Mouse (Mus musculus) forebrain, embryonic 13.5 days (tissue): ENCODE data around the gene Tead1. TPM values are rescaled to one million over a fixed set of nuclear protein-coding genes. Genes with fewer than 3 reads are reported as not detected.
A peak's percentile ranks its signal among the peaks of the same experiment; 100 is the strongest.

Source experiments
- ATAC-seq: fragments of 200-750 bp; cut with Nextera tagmentation; 2 replicates; pipeline ENCODE4 v1.8.0; 2017
- H3K27ac ChIP-seq: fragments of 300-500 bp; sonication (generic); 2 replicates; pipeline ENCODE4 v1.5.1; 2015; ENCODE audit warnings: inconsistent platforms, mild to moderate bottlenecking, moderate library complexity
- H3K27me3 ChIP-seq: fragments of 300-500 bp; sonication (generic); 2 replicates; pipeline ENCODE4 v1.6.1; 2015; ENCODE audit warnings: mild to moderate bottlenecking, inconsistent platforms
- H3K36me3 ChIP-seq: fragments of 300-500 bp; sonication (generic); 2 replicates; pipeline ENCODE4 v1.6.1; 2015; ENCODE audit warnings: mild to moderate bottlenecking, inconsistent platforms; ENCODE audit not compliant: poor library complexity, severe bottlenecking
- H3K4me1 ChIP-seq: fragments of 300-500 bp; sonication (generic); 2 replicates; pipeline ENCODE4 v1.6.1; 2015; ENCODE audit warnings: inconsistent platforms
- H3K4me2 ChIP-seq: fragments of 300-500 bp; sonication (generic); 2 replicates; pipeline ENCODE4 v1.6.1; 2015; ENCODE audit warnings: inconsistent platforms, mild to moderate bottlenecking, moderate library complexity
- H3K4me3 ChIP-seq: fragments of 300-500 bp; sonication (generic); 2 replicates; pipeline ENCODE4 v1.5.1; 2015; ENCODE audit warnings: mild to moderate bottlenecking, inconsistent platforms
- H3K9ac ChIP-seq: fragments of 300-500 bp; sonication (generic); 2 replicates; pipeline ENCODE4 v1.6.1; 2015; ENCODE audit warnings: mild to moderate bottlenecking, inconsistent platforms
- H3K9me3 ChIP-seq: fragments of 300-500 bp; sonication (generic); replicated peaks from 2 replicates; pipeline ENCODE4 v1.6.1; 2016; ENCODE audit warnings: inconsistent platforms
- WGBS: fragments of 180-500 bp; shearing (Covaris S2); methylation state at CpG from one replicate; pipeline ENCODE4 v1.1.7; 2015; 5-methylcytosine and 5-hydroxymethylcytosine counted together
- polyA plus RNA-seq: library from polyadenylated mRNA; unstranded; fragments of >200 nt; fragmentation: Nextera tagmentation; extraction: Ambion mirVana; gene quantifications from 2 replicates; pipeline ENCODE4 v1.2.1, GENCODE M21; 2015

Gene Tead1
- polyA plus RNA-seq, 1 experiment from 2014 or later = 22.0 TPM

GRCm38 (mm10) chr7:112743621-112744395 lies 64.7 kb downstream of the Tead1 start:
- ATAC-seq = peak; percentile 76
- WGBS = 3% methylated on average over 11 of the region's 11 CpGs
- Histone ChIP-seq H3K27me3 (no peaks in the 10 kb centered on the region), H3K27ac (peak overlapping the region; percentile 75; the same call in 1 of the 2 replicates), H3K36me3 (0 out of 2 replicates have a peak, but pooled peaks cover 3% of the 10 kb centered on the region), H3K4me3 (no peak overlapping the region), H3K4me1 (peaks cover 67% of the 10 kb centered on the region), H3K9me3 (no peaks in the 10 kb centered on the region), H3K4me2 (peak overlapping the region; percentile 39), H3K9ac (peak overlapping the region; percentile 22; the same call in 1 of the 2 replicates)

DNA sequence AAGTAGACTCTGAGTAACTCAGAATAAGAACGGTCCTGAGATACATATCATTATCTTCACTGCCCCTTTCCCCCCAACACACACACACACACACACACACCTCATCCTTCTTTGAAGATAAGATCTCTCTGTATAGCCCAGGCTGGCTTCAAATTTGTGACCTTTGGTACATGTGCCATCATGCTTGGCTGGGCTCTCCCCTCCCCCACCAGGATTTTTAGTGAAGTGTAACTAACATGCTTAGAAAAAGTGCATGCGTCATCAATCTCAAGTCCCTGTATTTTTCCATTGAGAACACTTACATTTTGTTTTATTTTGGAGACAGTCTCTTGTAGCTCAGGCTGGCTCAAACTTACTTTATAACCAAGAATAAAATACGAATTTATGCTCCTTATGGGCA lies 68.1 kb downstream of the Tead1 start:
- H3K27ac ChIP-seq = no peak overlapping the region
- H3K9me3 ChIP-seq = no peaks in the 10 kb centered on the region
- 0 out of 2 replicates have a peak, but pooled peaks cover 3% of the 10 kb centered on the region for H3K36me3 ChIP-seq
- H3K27me3 ChIP-seq = no peaks in the 10 kb centered on the region
- WGBS = 66% methylated on average over 3 of the region's 3 CpGs
- no peak for ATAC-seq
- peaks cover 40% of the 10 kb centered on the region for H3K4me1 ChIP-seq
- H3K9ac ChIP-seq = no peak overlapping the region
- H3K4me2 ChIP-seq = no peak overlapping the region
- H3K4me3 ChIP-seq = no peak overlapping the region

DNA sequence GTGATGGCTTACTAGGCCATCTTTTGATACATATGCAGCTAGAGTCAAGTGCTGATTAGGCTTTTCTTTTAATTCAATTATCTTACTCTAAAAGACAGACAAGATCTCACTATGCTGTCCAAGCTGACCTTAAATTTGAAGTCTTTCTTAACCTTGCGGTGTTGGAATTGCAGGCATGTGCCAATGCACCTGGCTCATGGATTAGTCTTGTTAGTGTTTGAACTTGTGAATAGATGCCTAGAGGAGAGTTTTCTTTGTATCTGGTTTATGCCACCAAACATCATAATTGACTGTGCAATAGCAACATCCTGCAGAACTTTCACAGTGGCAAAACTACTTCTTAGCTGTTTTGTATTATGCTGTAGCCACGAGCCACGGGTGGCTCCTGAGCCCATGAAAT lies 68.7 kb downstream of the Tead1 start:
- Histone ChIP-seq H3K4me3 (no peak overlapping the region), H3K36me3 (0 out of 2 replicates have a peak, but pooled peaks cover 3% of the 10 kb centered on the region), H3K27me3 (no peaks in the 10 kb centered on the region), H3K9me3 (no peaks in the 10 kb centered on the region), H3K27ac (no peak overlapping the region), H3K9ac (no peak overlapping the region), H3K4me1 (peaks cover 41% of the 10 kb centered on the region), H3K4me2 (no peak overlapping the region)
- WGBS = 75% methylated on average over 3 of the region's 3 CpGs
- no peak for ATAC-seq

DNA sequence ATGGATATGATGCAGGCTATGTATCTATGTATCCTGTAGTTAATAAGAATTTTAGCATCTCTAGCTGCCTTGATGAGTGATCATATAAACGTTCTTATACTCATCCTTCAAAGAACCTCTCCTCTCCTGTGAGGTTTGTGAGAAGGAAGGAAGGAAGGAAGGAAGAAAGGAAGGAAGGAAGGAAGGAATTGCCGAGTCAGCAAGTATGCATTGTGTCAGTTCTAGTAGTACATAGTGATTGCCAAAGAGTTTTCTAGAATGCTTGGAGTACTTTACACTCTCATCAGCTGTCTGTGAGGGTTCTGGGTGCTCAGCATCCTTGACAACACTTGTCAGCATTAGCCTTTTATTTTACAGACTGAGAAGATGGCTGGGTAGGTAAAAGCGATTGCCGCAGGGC lies 69.2 kb downstream of the Tead1 start:
- Histone ChIP-seq H3K36me3 (0 out of 2 replicates have a peak, but pooled peaks cover 3% of the 10 kb centered on the region), H3K27ac (no peak overlapping the region), H3K4me3 (no peak overlapping the region), H3K9me3 (no peaks in the 10 kb centered on the region), H3K9ac (no peak overlapping the region), H3K4me2 (no peak overlapping the region), H3K4me1 (peaks cover 41% of the 10 kb centered on the region), H3K27me3 (no peaks in the 10 kb centered on the region)
- 88% methylated on average over 4 of the region's 4 CpGs for WGBS
- ATAC-seq = no peak

GRCm38 (mm10) chr7:112750101-112750500 lies 71.0 kb downstream of the Tead1 start:
- no peak for ATAC-seq
- 0 out of 2 replicates have a peak, but pooled peaks cover 3% of the 10 kb centered on the region for H3K36me3 ChIP-seq
- H3K27me3 ChIP-seq = no peaks in the 10 kb centered on the region
- no peak overlapping the region for H3K27ac ChIP-seq
- H3K4me3 ChIP-seq = no peak overlapping the region
- H3K4me2 ChIP-seq = no peak overlapping the region
- H3K9ac ChIP-seq = no peak overlapping the region
- H3K4me1 ChIP-seq = peaks cover 30% of the 10 kb centered on the region
- WGBS = 94% methylated on average over 9 of the region's 9 CpGs
- no peaks in the 10 kb centered on the region for H3K9me3 ChIP-seq

GRCm38 (mm10) chr7:112752311-112752710 lies 73.2 kb downstream of the Tead1 start:
- Histone ChIP-seq H3K4me2 (no peak overlapping the region), H3K27ac (no peak overlapping the region), H3K4me1 (peaks cover 22% of the 10 kb centered on the region), H3K36me3 (no peaks in the 10 kb centered on the region), H3K9ac (no peak overlapping the region), H3K4me3 (no peak overlapping the region), H3K9me3 (no peaks in the 10 kb centered on the region), H3K27me3 (no peaks in the 10 kb centered on the region)
- ATAC-seq = no peak
- 96% methylated on average over 6 of the region's 6 CpGs for WGBS

DNA sequence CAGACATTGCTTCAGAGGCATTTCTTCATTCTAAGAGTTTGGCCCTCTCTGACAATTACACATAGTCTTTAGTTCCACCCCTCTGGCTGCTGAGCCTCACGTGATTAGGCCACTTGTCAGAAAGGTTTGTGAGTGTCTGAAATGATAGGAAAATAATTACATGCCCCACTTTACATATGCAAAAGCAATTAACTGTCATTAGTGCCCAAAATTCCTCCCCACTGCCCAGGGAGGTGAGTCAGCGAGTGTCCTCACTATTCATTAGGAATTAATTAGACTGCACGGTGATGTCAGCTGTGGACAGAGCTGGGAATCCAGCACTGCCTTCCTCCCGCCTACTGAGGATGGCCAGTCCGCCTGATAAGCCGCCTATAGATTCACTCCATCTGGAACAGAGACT lies 74.2 kb downstream of the Tead1 start:
- WGBS = 44% methylated on average over 6 of the region's 6 CpGs
- no peaks in the 10 kb centered on the region for H3K36me3 ChIP-seq
- H3K27ac ChIP-seq = no peak overlapping the region
- 0 out of 2 replicates have a peak, but pooled peaks have one; percentile 48 for ATAC-seq
- H3K9ac ChIP-seq = no peak overlapping the region
- no peaks in the 10 kb centered on the region for H3K9me3 ChIP-seq
- H3K4me3 ChIP-seq = no peak overlapping the region
- H3K4me2 ChIP-seq = no peak overlapping the region
- no peaks in the 10 kb centered on the region for H3K27me3 ChIP-seq
- H3K4me1 ChIP-seq = peaks cover 28% of the 10 kb centered on the region

DNA sequence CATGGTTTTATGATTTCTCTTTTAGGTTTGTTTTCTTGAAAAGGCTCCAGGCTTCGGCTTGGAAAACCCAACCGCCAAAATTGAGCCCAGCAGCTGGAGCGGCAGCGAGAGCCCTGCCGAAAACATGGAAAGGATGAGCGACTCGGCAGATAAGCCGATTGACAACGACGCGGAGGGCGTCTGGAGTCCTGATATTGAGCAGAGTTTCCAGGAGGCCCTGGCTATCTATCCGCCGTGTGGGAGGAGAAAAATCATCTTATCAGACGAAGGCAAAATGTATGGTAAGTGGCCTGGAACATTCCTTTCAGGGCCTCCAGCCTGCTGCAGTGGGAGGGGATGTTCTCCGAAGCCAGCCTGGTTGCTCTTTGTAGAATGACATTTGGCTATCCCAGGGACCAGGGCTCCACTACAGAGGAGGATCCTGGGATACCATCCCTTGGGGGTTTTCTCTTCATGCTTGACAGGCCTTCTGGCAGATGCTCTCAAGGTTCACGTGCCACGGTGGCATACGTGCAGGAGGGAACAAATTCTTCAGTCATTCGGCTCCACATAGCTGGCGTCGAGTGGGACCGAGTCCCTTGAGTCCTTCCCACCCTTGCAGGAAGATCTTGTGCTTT lies 80.3 kb downstream of the Tead1 start:
- H3K9ac ChIP-seq = no peak overlapping the region
- H3K4me3 ChIP-seq = no peak overlapping the region
- no peak overlapping the region for H3K4me2 ChIP-seq
- no peak for ATAC-seq
- 90% methylated on average over 23 of the region's 23 CpGs for WGBS
- H3K27ac ChIP-seq = peak overlapping the region; percentile 60; the same call in 1 of the 2 replicates
- H3K27me3 ChIP-seq = no peaks in the 10 kb centered on the region
- peaks cover 65% of the 10 kb centered on the region for H3K4me1 ChIP-seq
- no peaks in the 10 kb centered on the region for H3K9me3 ChIP-seq
- H3K36me3 ChIP-seq = no peaks in the 10 kb centered on the region

DNA sequence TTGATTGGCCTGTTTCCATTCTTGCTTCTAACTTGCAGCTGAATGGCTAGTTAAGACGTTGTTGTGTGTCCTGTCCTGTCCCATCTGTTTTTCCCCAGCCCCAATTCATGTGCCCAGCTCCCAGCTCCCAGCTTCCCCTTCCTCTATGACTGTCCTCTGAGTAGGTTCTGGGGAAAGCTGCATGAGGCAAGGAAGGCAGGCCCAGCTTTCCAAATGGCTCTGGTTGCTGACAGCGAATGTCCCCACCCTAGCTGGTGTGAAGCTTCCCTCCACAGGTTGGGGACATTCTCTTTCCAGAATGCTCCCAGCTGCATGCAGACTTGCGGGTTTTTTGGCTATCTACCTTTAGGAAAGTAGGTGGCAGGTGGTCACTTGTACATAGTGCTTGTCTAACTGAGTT lies 81.2 kb downstream of the Tead1 start:
- no peak overlapping the region for H3K4me3 ChIP-seq
- H3K27ac ChIP-seq = peak overlapping the region; percentile 60
- H3K4me2 ChIP-seq = peak overlapping the region; percentile 8; the same call in 1 of the 2 replicates
- H3K9ac ChIP-seq = no peak overlapping the region
- no peaks in the 10 kb centered on the region for H3K36me3 ChIP-seq
- ATAC-seq = 0 out of 2 replicates have a peak, but pooled peaks have one; percentile 17
- H3K27me3 ChIP-seq = no peaks in the 10 kb centered on the region
- 69% methylated on average over 3 of the region's 3 CpGs for WGBS
- H3K9me3 ChIP-seq = no peaks in the 10 kb centered on the region
- H3K4me1 ChIP-seq = peaks cover 65% of the 10 kb centered on the region

GRCm38 (mm10) chr7:112760782-112761181 lies 81.7 kb downstream of the Tead1 start:
- Histone ChIP-seq H3K27me3 (no peaks in the 10 kb centered on the region), H3K4me1 (peaks cover 65% of the 10 kb centered on the region), H3K9ac (no peak overlapping the region), H3K9me3 (no peaks in the 10 kb centered on the region), H3K36me3 (no peaks in the 10 kb centered on the region), H3K4me3 (no peak overlapping the region), H3K27ac (peak overlapping the region; percentile 60), H3K4me2 (peak overlapping the region; percentile 8)
- peak; percentile 82 for ATAC-seq
- 17% methylated on average over 8 of the region's 8 CpGs for WGBS

- WGBS = 39% methylated on average over 2 of the region's 2 CpGs
These were observed 83.8 kb downstream of the Tead1 start for GRCm38 (mm10) chr7:112762870-112763269.

GRCm38 (mm10) chr7:112763513-112763912 lies 84.4 kb downstream of the Tead1 start:
- Histone ChIP-seq H3K36me3 (no peaks in the 10 kb centered on the region), H3K27ac (peak overlapping the region; percentile 55; the same call in 1 of the 2 replicates), H3K27me3 (no peaks in the 10 kb centered on the region), H3K4me3 (no peak overlapping the region), H3K9me3 (no peaks in the 10 kb centered on the region), H3K4me2 (no peak overlapping the region), H3K9ac (no peak overlapping the region), H3K4me1 (peaks cover 52% of the 10 kb centered on the region)
- WGBS = 69% methylated on average over 3 of the region's 3 CpGs
- ATAC-seq = no peak

More at GRCm38 (mm10) chr7:112762870-112763269, 83.8 kb downstream of the Tead1 start:
- Histone ChIP-seq H3K36me3 (no peaks in the 10 kb centered on the region), H3K4me2 (no peak overlapping the region), H3K27me3 (no peaks in the 10 kb centered on the region), H3K9me3 (no peaks in the 10 kb centered on the region), H3K9ac (no peak overlapping the region), H3K4me1 (peaks cover 59% of the 10 kb centered on the region), H3K4me3 (no peak overlapping the region), H3K27ac (peak overlapping the region; percentile 55)
- peak; percentile 52 for ATAC-seq
